Mouse (Mus musculus) liver, embryonic 13.5 days (tissue): ENCODE results near the gene Rbm6. TPM values are rescaled to one million over a fixed set of nuclear protein-coding genes. Genes with fewer than 3 reads are reported as not detected.

Experiments
- ATAC-seq: fragments of 200-750 bp; cut with Nextera tagmentation; 2 replicates; pipeline ENCODE4 v1.8.0; 2017; ENCODE audit warnings: low read depth, mild to moderate bottlenecking, moderate number of reproducible peaks, moderate library complexity
- DNase-seq: peaks from one replicate; pipeline ENCODE4 v3.0.0; 2022
- H3K27ac ChIP-seq: fragments of 300-500 bp; sonication (generic); 2 replicates; pipeline ENCODE4 v1.5.1; 2015; ENCODE audit warnings: moderate library complexity, mild to moderate bottlenecking, inconsistent platforms
- H3K27me3 ChIP-seq: fragments of 300-500 bp; sonication (generic); 2 replicates; pipeline ENCODE4 v1.6.1; 2015; ENCODE audit warnings: mild to moderate bottlenecking, inconsistent platforms
- H3K36me3 ChIP-seq: fragments of 300-500 bp; sonication (generic); 2 replicates; pipeline ENCODE4 v1.6.1; 2015; ENCODE audit warnings: mild to moderate bottlenecking, inconsistent platforms
- H3K4me1 ChIP-seq: fragments of 300-500 bp; sonication (generic); replicated peaks from 2 replicates; pipeline ENCODE4 v1.6.1; 2015; ENCODE audit warnings: inconsistent platforms
- H3K4me2 ChIP-seq: fragments of 300-500 bp; sonication (generic); 2 replicates; pipeline ENCODE4 v1.6.1; 2015; ENCODE audit warnings: inconsistent platforms, mild to moderate bottlenecking, moderate library complexity
- H3K4me3 ChIP-seq: fragments of 300-500 bp; sonication (generic); replicated peaks from 2 replicates; pipeline ENCODE4 v1.5.1; 2015; ENCODE audit warnings: mild to moderate bottlenecking, inconsistent platforms
- H3K9ac ChIP-seq: fragments of 300-500 bp; sonication (generic); 2 replicates; pipeline ENCODE4 v1.6.1; 2015; ENCODE audit warnings: mild to moderate bottlenecking, inconsistent platforms
- H3K9me3 ChIP-seq: fragments of 300-500 bp; sonication (generic); replicated peaks from 2 replicates; pipeline ENCODE4 v1.6.1; 2016; ENCODE audit warnings: inconsistent platforms
- WGBS: fragments of 180-500 bp; shearing (Covaris S2); methylation state at CpG from one replicate; pipeline ENCODE4 v1.1.7; 2015; ENCODE audit not compliant: insufficient replicate concordance; 5-methylcytosine and 5-hydroxymethylcytosine counted together
- polyA plus RNA-seq: library from polyadenylated mRNA; unstranded; fragments of >200 nt; fragmentation: Nextera tagmentation; extraction: Ambion mirVana; gene quantifications from 2 replicates; pipeline ENCODE4 v1.2.1, GENCODE M21; 2015

The Rbm6 gene
- polyA plus RNA-seq, 1 experiment from 2014 or later, result 30.4 TPM

DNA sequence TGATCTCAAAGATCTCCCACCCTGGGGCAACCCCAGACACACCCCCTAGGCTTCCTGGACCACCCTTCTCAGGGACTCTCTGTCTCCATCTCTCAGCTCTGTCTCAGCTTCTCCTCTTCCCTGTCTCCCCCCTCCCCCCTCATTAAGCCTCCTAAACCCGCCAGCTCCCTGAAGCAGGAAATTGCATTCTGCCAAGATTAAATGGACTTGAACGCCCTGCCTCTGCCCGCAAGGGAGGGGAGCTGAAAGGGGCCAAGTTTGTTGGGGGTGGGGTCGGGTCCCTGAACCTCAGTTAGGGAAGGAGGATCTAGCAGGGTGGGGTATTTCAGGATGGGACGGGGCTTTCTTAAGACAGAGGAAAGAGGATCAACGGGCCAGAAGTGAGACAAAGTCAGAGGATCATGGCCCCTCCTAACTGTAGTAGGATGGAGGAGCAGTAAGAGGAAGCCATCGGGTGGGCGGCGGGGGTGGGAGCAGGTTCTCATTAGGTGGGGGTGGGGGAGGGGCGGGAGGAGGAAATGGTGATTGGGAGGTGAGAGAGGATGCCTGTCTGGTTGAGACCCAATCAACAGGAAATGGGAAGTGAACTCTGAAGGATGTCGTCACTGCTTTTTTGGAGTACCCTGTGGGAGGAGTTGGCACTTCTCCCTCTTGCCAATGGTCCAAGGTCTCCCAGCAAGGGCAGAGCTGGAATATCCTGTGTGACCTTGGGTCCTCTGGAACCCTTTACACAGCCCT lies 149.1 kb downstream of the Rbm6 start:
- Histone ChIP-seq H3K4me3 (no peak overlapping the region), H3K9ac (no peak overlapping the region), H3K27me3 (peaks cover 19% of the 10 kb centered on the region), H3K4me2 (peak overlapping the region; percentile 26; the same call in 1 of the 2 replicates), H3K27ac (peak overlapping the region; percentile 48; the same call in 1 of the 2 replicates), H3K36me3 (no peaks in the 10 kb centered on the region), H3K4me1 (peaks cover 29% of the 10 kb centered on the region), H3K9me3 (no peaks in the 10 kb centered on the region)
- ATAC-seq (peak; percentile 28; the same call in 1 of the 2 replicates), DNase-seq (no peak)
- WGBS, result 2% methylated on average over 11 of the region's 11 CpGs

Other genes with a start within 250 kb of the Rbm6 start
- gene Gnai2, start 237.9 kb downstream of the Rbm6 start, polyA plus RNA-seq, result 144 and 163 TPM in 2 replicates
- 5.4 and 5.9 TPM in 2 replicates for gene Slc38a3, start 203.7 kb downstream of the Rbm6 start, polyA plus RNA-seq
- 1.1 and 1.5 TPM in 2 replicates for gene Gnat1, start 193.5 kb downstream of the Rbm6 start, polyA plus RNA-seq
- 0.93 and 1.0 TPM in 2 replicates for gene Sema3f, start 162.8 kb downstream of the Rbm6 start, polyA plus RNA-seq
- gene Rbm5, start 102.2 kb downstream of the Rbm6 start, polyA plus RNA-seq, result 64.7 and 75.5 TPM in 2 replicates
- gene Mon1a, start 14.9 kb upstream of the Rbm6 start, polyA plus RNA-seq, result 5.6 and 5.8 TPM in 2 replicates
- 0.68 and 0.71 TPM in 2 replicates for gene Mst1r, start 33.6 kb upstream of the Rbm6 start, polyA plus RNA-seq
- not detected in 2 replicates for gene Actl11, start 55.2 kb upstream of the Rbm6 start, polyA plus RNA-seq
- gene Camkv, start 62.4 kb upstream of the Rbm6 start, polyA plus RNA-seq, result 0.13 and 0.28 TPM in 2 replicates
- gene Traip, start 76.9 kb upstream of the Rbm6 start, polyA plus RNA-seq, result 17.3 and 18.9 TPM in 2 replicates
- 56.5 and 56.9 TPM in 2 replicates for gene Uba7, start 102.3 kb upstream of the Rbm6 start, polyA plus RNA-seq
- gene Gm20661, start 109.8 kb upstream of the Rbm6 start, polyA plus RNA-seq, result 0.53 and 0.56 TPM in 2 replicates
- gene Inka1, start 112.6 kb upstream of the Rbm6 start, polyA plus RNA-seq, result 55.7 and 60.5 TPM in 2 replicates
- 1.1 and 1.2 TPM in 2 replicates for gene Cdhr4, start 119.3 kb upstream of the Rbm6 start, polyA plus RNA-seq
- 0.44 and 0.48 TPM in 2 replicates for gene Gm20662, start 123.1 kb upstream of the Rbm6 start, polyA plus RNA-seq
- 29.3 and 30.9 TPM in 2 replicates for gene Ip6k1, start 129.3 kb upstream of the Rbm6 start, polyA plus RNA-seq
- gene Gmppb, start 176.0 kb upstream of the Rbm6 start, polyA plus RNA-seq, result 21.0 TPM in 2 replicates
- 1.2 and 1.4 TPM in 2 replicates for gene Amigo3, start 179.9 kb upstream of the Rbm6 start, polyA plus RNA-seq
- 15.5 and 18.6 TPM in 2 replicates for gene Mst1, start 207.2 kb upstream of the Rbm6 start, polyA plus RNA-seq
- gene Rnf123, start 210.1 kb upstream of the Rbm6 start, polyA plus RNA-seq, result 80.8 and 88.0 TPM in 2 replicates
- 176 and 195 TPM in 2 replicates for gene Apeh, start 221.4 kb upstream of the Rbm6 start, polyA plus RNA-seq